Mouse (Mus musculus) cerebellum, adult 18-20 months (tissue): ENCODE data around the gene Pfkp.
A peak's percentile ranks its signal among the peaks of the same experiment; 100 is the strongest.

Source experiments
- DNase-seq, 2 experiments: peaks; one replicate each; pipeline ENCODE4 v3.0.0; 2021

Gene Pfkp

DNA sequence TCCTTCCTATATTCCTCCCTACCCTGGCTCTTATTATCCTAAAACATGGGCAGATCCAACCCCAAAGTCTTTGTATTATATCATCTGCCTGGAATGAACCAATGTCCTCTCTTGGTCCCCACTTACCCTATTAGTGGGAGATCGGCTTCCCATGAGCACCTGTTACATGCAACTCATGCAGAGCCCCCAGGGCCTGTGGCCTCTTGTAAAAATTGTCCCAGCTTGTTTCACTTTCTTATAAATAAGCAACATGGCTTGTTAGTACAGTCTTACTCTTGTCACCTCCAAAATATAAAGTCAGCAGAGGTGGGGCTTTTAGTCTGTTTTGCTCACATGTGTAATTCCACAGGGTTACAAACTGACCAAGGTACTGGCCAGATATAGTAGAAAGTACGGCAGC, 46.9 kb downstream of the Pfkp start:
- no peak for DNase-seq

DNA sequence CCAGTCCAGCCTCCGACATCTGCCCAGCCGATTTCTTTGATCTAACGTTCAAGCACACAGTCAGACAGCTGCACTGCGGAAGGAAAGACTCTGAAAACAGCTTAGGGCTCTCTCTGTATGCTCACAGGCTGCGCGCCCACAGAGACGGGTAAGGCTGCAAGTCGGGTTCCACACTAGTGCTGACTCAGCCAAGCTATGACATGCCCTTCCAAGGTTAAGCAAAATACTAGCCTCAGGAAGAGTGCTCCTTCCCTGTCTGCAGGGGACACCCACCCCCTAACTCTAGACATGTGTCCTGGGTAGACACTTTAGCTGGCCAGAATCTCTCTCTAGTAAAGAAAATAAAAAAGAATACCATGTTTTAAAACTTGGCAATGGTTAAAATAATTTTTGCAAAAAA, 48.0 kb downstream of the Pfkp start:
- no peak for DNase-seq

DNA sequence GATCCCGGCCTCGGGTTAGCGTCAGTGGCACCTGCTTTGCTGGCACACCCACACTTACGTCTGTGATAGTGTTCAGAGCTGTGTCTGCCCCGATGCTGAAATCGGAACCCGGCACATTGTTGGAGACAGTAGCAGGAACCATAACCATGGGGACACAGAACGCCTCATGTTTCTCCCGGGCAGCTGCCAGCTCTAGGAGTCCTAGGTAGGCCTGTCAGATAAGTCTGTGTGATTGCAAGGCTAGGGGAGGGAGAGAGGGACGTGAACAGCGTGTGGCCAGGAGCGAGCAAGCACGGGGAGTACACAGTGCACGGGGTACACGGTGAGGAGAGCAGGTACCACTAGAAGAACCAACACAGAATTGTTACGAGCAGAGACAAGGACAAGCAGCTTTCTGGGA, 50.8 kb downstream of the Pfkp start:
- DNase-seq: no peak

DNA sequence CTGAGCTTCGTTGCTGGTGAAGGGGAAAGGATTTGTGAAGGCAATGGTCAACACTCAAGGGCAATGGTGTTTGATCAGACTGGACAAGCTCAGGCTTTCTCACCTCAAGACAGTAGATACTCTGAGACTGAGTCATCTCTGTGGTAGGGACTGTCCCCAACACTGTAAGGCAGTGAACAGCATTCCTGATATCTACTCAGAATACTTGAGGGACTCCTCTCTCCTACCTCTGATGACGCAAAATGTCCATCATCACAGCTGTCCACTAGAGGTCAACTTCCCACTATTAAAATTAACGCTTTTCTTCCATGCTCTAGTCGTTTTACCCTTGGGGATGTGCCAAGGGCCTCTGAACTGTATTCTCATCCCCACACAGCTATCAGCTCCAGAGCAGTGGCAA, 53.2 kb downstream of the Pfkp start:
- no peak for DNase-seq

DNA sequence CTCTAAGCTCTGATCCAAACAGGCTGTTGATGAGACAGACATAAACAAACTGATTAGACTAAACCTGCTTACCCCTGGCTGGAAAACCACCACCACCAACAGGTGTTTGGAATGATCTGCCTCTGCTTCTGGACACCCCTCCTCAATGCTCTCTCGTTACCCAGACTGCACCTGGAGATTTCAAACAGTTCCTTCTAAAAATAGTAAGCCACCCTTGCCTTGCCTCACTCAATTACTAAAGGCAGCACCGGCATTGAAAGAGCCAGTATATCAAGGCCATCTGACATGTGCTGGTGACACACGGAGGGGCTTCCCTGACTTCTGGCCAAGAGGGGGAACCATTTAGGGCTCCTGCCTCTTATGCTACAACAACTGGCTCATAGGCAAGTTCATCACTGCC, 57.7 kb downstream of the Pfkp start:
- DNase-seq: no peak

DNA sequence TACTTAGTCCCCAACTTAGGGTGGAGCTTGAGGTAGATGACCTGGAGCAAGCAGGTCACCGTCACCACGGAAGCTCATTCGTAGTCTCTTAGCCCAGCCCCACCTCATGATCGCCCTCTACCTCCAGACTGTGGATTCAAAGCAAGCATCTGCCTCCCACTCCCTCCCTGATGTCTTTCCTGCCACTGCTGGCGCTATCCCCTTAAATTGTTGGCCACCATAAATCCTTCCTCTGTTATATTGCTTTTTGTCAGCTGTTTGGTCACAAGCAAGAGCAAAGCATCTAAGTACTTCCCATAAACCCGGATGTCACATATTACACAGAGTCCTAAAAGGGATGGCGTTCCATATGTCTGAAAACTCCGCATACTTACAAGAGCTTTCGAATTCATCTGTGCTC, 62.6 kb downstream of the Pfkp start:
- no peak for DNase-seq

DNA sequence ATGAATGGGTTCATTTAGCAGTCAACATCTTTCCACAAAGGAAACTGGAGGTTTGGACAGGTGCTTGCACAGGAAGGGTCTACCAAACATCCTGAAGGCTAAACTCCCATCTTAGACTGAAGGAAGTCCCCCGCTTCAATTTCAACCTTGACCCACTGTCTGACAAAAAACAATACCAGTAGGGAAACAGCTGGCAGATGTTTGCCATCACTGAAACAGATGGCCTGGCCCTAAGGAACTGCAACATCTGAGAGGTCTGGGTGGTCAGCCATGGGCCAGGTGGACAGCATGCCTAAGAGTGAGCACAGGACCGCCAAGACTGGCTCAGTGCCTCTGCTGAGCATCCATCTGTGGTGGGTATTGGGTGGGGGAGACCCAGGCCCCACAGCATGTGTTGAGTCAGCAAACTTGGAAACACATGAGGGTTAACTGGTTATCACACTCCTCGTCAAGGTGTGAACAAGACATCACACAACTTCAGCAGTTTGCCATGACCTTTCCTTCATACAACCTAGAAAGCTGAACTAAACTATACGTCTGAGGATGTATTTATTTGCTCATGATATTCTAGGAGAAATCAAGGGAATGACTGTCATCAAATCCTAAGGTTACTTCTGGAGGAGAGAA, 65.0 kb downstream of the Pfkp start:
- no peak for DNase-seq

DNA sequence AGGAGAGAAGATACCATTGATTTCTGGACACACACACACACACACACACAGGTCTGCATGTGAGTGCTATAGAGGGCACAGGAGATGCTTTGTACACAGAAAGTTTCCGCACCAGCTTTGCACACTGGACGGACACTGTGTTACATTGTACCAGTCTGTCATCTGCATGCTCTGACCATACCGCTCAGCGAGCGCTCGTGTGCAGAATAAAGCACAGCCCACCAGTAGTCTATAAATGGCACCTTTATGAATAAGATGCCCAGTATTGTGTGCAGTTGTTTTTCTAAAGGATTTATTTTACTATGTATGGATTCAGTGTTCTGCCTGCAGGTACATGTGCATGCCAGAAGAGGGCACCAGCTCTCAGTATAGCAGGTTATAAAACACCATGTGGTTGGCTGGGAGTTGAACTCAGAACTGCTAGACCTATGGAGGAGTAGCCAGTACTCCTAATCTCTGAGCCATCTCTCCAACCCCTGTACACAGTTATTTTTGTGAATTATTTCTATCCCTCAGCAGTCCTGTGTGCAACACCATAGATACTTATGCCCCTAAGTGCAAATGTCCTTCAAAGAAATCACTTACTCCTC, 72.6 kb downstream of the Pfkp start:
- DNase-seq: no peak

DNA sequence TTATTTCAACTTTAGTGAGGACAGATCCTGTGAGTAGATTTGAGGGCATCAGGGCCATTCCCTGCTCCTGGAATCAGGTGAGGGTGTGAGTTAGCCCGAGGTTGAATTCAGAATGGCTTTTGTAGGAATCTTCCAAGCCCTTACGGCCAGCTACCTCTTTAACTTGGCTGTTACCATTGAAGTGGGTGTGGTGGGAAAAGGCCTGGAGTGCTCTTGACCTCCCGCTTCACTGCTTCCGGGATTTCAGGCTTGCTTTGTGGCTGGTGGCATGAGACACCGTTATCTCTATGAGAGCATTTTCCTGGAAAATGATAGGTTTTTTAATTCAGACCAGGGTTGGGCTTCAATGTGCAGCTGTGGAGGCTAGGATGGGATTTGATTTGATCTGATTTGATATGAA, 83.0 kb downstream of the Pfkp start:
- DNase-seq: no peak

DNA sequence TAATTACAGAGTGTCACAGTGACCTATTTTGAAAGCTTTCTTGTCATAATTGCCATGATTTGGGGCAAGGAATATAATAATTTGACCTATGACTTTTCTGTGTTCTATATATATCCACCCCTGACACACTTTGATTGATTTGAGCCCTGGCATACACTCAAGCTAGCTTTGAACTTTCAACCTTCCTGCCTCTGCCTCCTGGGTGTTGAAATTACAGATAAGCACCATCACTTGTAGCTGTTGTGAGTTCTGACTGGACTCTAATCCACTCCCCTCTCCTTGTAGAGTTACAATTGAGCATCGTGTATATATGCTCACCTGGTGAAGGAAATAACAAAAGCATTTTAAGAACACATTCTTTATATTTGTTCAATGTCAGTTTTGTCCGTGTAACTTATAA, 86.2 kb downstream of the Pfkp start:
- no peak for DNase-seq

DNA sequence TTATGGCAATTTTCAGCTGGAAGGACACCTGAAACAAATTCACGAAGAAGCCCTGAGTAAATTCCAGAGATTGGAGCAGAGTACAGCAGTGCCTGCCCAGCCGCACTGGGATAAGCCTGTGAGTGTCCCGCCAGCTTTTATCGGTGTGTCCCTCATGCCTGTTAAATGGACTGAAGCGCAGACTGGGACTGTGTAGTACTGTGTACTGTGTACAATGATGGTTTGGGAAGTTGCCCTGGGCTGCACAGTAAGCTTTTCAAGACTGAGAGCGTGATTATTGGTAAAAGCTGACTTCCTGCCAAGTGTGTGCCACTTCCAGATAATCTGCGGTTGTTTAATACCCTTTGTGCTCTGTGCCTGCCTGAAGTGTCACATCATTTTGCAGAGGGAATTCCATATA, 90.8 kb downstream of the Pfkp start:
- DNase-seq: no peak

DNA sequence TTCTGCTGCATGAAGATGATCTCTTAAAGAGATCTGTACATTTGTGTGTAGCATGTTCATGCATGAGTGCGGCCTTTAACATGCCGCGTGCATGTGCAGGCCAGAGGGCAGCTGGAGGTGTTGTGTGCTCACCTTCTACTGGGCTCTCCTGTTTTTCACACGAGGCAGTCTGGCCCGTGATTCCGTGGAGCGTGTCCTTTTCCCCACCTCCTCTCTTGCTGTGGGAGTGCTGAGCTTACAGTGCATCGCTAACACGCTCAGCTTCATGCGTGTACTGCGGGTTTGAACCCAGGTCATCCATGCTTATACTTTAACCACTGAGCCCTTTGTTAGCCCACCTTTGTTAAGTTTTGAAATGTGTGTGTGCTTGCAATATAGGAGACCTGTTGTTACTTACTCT, 92.9 kb downstream of the Pfkp start:
- no peak for DNase-seq

DNA sequence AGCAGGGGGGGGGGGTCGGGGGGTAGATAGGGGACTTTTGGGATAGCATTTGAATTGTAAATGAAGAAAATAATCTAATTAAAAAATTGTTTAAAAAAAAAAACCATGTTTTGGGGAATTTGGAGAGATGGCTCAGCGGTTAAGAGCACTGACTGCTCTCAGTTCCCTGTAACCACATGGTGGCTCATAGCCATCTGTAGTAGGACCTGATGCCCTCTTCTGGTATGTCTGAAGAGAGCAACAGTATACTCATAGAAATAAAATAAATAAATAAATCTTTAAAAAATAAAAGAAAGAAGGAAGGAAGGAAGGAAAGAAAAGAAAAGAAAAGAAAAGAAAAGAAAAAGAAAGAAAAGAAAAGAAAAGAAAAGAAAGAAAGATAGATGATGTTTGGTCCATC, 94.9 kb downstream of the Pfkp start:
- DNase-seq: no peak

DNA sequence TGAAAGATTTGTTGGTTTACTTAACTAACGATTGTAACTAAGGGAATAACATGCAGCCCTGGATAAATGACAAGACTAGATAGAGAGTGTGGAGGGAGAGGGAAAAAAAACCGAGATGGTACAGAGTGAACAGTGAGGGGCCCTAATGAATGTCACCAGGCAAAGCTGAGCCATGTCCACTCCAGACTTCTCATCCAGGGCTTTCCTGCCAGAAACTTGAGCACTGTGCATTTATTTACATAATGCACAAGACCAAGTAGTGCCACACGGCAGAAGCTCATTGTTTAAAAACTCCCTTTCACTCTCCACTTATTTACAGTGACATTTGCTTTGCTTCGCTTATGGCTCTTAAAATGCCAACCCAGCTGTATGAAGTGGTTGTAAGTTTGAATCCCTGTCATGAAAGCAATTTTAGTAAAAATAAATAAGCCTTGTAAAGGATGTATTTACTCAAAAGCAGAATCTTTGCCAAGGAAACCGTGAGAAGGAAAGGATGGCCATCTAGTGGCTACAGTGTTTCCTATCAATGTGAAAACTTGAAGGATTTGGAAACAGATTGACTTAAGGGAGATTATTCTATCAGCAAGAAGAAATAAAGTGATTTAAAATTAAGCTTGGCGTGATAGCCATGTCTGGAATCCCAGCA, 113.2 kb downstream of the Pfkp start:
- no peak for DNase-seq

DNA sequence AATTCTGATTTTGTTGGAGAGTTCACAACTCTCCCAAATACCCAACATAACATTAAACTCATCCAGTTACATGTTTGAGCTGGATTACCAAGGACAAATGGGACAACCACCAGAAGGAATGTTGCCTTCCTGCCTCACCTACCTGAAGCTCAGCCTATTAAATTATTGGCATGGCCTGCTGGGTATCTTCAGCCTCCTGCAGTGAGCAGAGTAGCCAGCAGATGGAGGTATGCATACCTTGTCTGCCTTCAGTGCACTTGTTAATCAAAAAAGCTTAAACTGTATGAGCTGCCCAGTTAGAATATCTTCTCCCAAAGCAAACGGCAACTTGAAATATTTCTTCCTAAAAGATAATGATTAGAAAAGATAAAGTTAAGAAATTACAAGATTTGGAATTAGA, 115.9 kb downstream of the Pfkp start:
- DNase-seq: peak; percentile 36 to 40
